Mouse (Mus musculus): ENCODE data around the gene Tbc1d22a.

Gene Tbc1d22a

GRCm38 (mm10) chr15:86447251-86447650 is 233.0 kb downstream of the Tbc1d22a start:
- no peak for DNase-seq (ENCODE audit: low spot score)

- no peak for DNase-seq (ENCODE audit: low spot score)
These were observed 235.0 kb downstream of the Tbc1d22a start for GRCm38 (mm10) chr15:86449236-86449635.

DNA sequence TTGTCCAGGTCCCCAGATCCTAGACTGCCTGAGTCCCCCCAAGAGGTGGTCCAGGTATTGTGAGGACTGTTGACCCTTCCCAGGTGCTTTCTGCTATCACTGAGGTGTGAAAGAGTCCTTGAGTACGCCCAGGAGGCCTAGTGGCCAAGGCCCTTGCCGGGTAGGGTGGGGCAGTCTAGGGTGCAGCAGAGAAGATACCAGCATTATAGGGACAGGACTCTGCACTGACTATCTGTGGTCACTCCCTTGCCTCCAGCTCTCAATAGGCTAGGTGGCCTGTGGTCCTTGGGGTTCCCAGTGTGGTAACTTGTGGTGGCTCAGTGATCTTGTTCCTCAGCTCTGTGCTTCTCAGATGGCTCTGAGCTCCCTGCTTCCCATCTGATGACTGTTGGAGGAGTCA is 235.5 kb downstream of the Tbc1d22a start:
- DNase-seq (ENCODE audit: low spot score) = no peak

GRCm38 (mm10) chr15:86459413-86459812 is 245.2 kb downstream of the Tbc1d22a start:
- DNase-seq (ENCODE audit: low spot score) = no peak

- no peak for DNase-seq (ENCODE audit: low spot score)
These were observed 248.4 kb downstream of the Tbc1d22a start for GRCm38 (mm10) chr15:86462636-86463035.

- no peak for DNase-seq (ENCODE audit: low spot score)
These were observed 253.8 kb downstream of the Tbc1d22a start for GRCm38 (mm10) chr15:86468082-86468481.

DNA sequence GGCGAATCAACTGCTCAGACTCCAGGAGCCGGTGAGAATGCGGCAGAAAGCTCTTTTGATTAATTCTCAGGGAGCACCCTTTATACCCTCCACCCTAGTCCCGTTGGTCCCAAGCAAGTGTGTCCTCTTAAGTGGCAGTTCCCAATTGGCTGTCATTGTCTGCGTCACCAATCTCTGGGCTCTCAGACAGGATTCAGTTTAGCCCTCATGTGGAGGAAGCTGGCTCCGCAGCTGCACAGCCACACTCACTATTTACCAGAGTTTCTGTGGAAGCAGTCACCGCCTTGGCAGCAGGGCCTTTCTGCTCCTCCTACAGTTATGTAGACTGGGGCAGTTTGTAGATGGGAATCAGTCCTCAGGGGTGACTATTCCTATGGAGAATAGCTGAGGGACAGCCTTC is 256.9 kb downstream of the Tbc1d22a start:
- DNase-seq (ENCODE audit: low spot score) = no peak

DNA sequence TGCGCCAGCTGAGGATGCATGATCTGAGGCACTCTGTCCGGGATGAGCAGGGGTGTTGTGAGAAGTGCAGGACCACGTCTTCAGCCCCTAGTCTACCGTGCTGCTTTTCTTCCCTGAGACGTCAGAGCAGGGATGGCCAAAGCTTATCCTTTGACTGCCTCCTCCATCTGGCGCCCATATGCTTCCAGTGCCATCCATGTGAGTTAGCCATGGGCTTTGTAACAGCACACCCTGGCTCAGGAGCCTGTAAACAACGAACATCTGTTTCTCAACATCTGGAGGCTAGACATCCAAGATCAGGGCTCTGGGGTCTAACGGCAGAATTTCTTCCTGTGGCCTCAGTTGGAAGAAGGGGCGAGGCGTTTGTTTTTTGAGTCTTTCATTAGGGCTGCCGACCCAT is 259.2 kb downstream of the Tbc1d22a start:
- DNase-seq (ENCODE audit: low spot score) = no peak

- no peak for DNase-seq (ENCODE audit: low spot score)
These were observed 260.7 kb downstream of the Tbc1d22a start for GRCm38 (mm10) chr15:86474951-86475350.

GRCm38 (mm10) chr15:86476483-86476882 is 262.2 kb downstream of the Tbc1d22a start:
- no peak for DNase-seq (ENCODE audit: low spot score)

GRCm38 (mm10) chr15:86477032-86477431 is 262.8 kb downstream of the Tbc1d22a start:
- no peak for DNase-seq (ENCODE audit: low spot score)

GRCm38 (mm10) chr15:86477471-86477992 is 263.3 kb downstream of the Tbc1d22a start:
- DNase-seq (ENCODE audit: low spot score) = no peak

DNA sequence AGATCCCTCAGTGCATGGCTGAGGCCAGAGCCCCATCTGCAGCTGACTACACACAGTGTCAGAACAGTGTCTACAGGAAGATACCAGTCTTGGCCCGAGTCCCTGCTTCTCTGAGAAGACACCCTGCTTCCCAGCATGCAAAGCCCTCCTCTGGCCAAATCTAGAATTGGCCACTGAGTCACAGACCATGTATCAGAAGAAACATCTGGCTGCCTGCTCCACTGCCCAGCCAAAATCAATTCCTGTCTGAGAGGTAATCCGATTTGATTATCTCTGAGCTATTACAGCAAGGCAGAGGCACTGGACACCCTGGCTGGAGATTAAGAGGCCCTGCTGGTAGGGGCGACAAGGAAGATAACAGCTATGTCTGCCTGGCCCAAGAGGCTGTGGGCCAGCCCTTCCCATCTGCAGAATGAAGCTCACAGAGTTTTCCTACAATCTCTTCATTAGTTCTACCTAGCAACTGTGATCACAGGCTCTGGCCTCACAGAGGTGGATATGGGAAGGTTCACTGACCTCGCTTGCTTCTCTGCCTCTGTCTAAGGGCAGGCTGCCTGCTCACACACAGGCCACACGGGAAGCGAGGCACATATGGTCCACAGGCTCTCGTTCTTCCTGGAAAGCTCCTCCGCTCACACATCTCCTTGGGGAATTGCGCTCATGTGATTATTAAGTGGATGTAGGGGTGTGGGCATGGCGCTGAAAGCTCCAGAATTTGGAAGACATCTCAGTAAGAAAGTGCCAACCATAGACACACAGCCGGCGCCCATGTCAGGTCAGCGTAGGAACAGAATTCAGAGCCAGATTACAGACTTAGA is 264.6 kb downstream of the Tbc1d22a start:
- no peak for DNase-seq (ENCODE audit: low spot score)

DNA sequence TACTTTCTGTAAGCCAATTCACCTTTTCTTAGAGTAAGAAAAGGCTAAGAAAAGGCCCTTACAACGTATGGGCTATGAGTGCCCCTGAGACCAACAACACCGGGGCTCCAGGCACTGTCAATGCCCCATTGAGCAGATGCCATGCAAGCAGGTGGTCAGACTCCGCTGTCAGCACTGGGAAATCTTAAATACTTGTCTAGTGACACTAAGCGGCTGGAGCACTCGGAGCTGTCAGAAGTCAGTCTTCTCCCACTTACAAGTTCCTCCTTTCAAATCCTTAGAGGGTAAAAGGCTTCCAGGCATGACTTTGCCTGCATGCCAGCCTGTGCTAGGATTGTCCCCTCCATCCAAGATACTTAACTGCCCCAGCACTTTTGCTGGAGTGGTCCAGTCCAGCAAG is 268.1 kb downstream of the Tbc1d22a start:
- no peak for DNase-seq (ENCODE audit: low spot score)

DNA sequence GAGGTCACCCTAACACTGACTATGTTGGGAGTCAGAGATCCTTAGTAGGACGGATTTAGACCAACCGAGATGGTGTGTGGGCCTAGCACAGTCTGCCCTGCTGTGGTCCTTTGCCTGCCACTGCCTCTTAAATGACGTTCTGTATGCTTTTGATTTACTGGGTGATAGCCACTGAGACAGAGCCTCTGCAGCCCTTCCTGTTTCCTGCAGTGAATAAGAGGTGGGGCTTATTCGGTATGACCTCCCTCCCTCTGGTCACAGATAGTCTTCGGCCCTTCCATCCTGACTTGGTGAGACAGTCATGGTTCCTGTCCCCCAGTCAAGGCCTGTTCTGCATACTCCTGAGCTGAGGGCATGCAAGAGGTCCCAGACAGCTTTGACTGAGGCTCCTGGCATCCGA is 271.6 kb downstream of the Tbc1d22a start:
- no peak for DNase-seq (ENCODE audit: low spot score)

DNA sequence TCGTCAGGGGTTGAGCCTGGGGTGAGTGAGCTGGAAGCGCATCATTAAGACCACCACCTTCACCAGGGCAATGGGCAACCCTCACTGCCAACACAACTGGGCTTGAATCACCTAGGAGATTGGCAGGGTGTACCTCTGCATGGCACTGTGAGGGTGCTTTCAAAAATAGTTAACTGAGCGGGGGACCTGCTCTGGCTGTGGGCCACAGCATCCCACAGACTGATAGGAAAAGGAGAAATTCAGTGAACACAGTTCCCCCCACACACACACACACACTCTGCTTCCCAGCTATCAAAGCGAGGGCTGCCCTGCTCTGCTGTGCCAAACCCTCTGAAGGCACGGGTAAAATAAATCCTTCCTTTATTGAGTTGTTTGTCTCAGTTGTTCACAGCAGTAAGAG is 273.1 kb downstream of the Tbc1d22a start:
- DNase-seq (ENCODE audit: low spot score) = peak; percentile 24

GRCm38 (mm10) chr15:86491434-86492099 is 277.3 kb downstream of the Tbc1d22a start:
- no peak for DNase-seq (ENCODE audit: low spot score)

- peak; percentile 13 for DNase-seq (ENCODE audit: low spot score)
These were observed 278.4 kb downstream of the Tbc1d22a start for GRCm38 (mm10) chr15:86492636-86493035.

- DNase-seq (ENCODE audit: low spot score) = no peak
These were observed 281.9 kb downstream of the Tbc1d22a start for GRCm38 (mm10) chr15:86496209-86496608.

DNA sequence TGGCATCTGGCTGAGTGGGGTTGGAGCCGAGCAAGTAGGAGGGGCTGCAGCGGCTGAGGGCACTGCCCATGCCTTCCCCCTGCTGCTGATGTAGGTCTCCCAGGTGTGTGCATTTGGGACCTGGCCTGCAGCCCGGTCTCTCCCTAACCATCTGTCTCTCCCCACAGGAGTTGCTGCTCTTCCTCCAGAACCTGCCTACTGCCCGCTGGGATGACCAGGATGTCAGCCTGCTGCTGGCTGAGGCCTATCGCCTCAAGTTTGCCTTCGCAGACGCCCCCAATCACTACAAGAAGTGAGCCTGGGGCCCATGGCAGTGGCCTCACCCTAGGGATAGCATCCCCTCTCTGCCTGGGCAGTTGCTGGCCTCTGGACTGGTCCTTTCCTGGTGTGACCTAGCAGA is 282.4 kb downstream of the Tbc1d22a start:
- no peak for DNase-seq (ENCODE audit: low spot score)

DNA sequence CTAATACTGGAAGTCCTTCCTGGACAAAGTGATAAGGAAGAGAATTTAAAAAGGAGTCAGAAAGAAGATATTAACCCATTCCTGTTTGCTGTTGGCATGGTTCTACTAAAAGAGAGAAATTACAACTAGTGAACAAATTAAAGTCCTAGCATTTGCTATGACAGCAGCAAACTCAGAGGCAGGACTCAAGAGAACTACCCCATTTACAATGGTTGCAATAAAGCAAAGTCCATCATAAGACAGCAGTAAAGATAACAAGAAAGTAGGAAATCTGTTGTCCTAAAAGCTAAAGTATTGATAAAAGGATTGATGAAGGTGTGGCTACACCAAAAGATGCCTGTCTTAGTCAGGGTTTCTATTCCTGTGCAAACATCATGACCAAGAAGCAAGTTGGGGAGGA is 286.3 kb downstream of the Tbc1d22a start:
- DNase-seq (ENCODE audit: low spot score) = no peak

- DNase-seq (ENCODE audit: low spot score) = no peak
These were observed 289.2 kb downstream of the Tbc1d22a start for GRCm38 (mm10) chr15:86503413-86503812.

DNA sequence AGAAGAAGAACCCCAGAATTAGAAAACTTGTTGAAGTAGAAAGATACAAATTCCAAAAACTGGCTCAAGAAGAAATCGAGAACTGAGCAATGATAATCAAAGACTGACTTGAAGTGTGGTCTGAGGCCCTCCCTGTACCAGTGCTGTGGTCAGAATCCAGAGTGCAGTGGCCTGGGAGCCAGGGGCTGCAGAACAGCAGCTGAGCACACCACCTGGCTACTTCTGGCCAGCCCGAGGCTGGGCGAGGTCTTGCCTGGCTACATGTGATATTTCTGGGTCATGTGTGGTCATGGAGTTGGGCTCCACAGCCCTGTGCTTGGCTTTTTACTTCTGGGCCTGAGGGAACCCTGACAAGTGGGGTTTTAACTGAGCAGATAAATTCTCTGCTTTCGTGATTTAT is 292.4 kb downstream of the Tbc1d22a start:
- DNase-seq (ENCODE audit: low spot score) = no peak
